Mouse (Mus musculus) stomach, embryonic 15.5 days (tissue): ENCODE measurements at regions not wholly inside any gene's neighbourhood (a gene's known extent, or its start where the extent isn't known, plus 50 kb on each side); places are given as distances from the start of the nearest gene placed in this dataset.
"Not testable (repeated sequence)": the region's sequence is repeated elsewhere in the genome, so short reads cannot be mapped to it uniquely, and the experiment has no call there.

ENCODE experiments used
- ATAC-seq: fragments of 200-750 bp; cut with Nextera tagmentation; 2 replicates; pipeline ENCODE4 v1.8.0; 2017; ENCODE audit warnings: low read depth, moderate number of reproducible peaks, moderate TSS enrichment; ENCODE audit not compliant: insufficient read depth, low FRiP score
- H3K27ac ChIP-seq: fragments of 300-500 bp; sonication (generic); 2 replicates; pipeline ENCODE4 v1.5.1; 2015; ENCODE audit warnings: mild to moderate bottlenecking, inconsistent platforms
- H3K27me3 ChIP-seq: fragments of 300-500 bp; sonication (generic); replicated peaks from 2 replicates; pipeline ENCODE4 v1.6.1; 2015; ENCODE audit warnings: inconsistent platforms
- H3K36me3 ChIP-seq: fragments of 300-500 bp; sonication (generic); 2 replicates; pipeline ENCODE4 v1.6.1; 2015; ENCODE audit warnings: inconsistent platforms
- H3K4me1 ChIP-seq: fragments of 300-500 bp; sonication (generic); 2 replicates; pipeline ENCODE4 v1.6.1; 2015; ENCODE audit warnings: inconsistent platforms
- H3K4me2 ChIP-seq: fragments of 300-500 bp; sonication (generic); 2 replicates; pipeline ENCODE4 v1.6.1; 2015; ENCODE audit warnings: mild to moderate bottlenecking, inconsistent platforms
- H3K4me3 ChIP-seq: fragments of 300-500 bp; sonication (generic); replicated peaks from 2 replicates; pipeline ENCODE4 v1.5.1; 2015; ENCODE audit warnings: inconsistent platforms
- H3K9ac ChIP-seq: fragments of 300-500 bp; sonication (generic); 2 replicates; pipeline ENCODE4 v1.6.1; 2015; ENCODE audit warnings: inconsistent platforms
- H3K9me3 ChIP-seq: fragments of 300-500 bp; sonication (generic); 2 replicates; pipeline ENCODE4 v1.6.1; 2016; ENCODE audit warnings: inconsistent platforms
- WGBS: fragments of 180-500 bp; shearing (Covaris S2); methylation state at CpG from one replicate; pipeline ENCODE4 v1.1.7; 2015; 5-methylcytosine and 5-hydroxymethylcytosine counted together

GRCm38 (mm10) chr6:37751701-37752100 is 118.9 kb upstream of the Trim24 start:
- Histone ChIP-seq H3K4me1 (no peaks in the 10 kb centered on the region), H3K4me3 (no peak overlapping the region), H3K9ac (no peak overlapping the region), H3K36me3 (no peaks in the 10 kb centered on the region), H3K4me2 (no peak overlapping the region), H3K9me3 (no peaks in the 10 kb centered on the region), H3K27ac (no peak overlapping the region), H3K27me3 (no peaks in the 10 kb centered on the region)
- no peak for ATAC-seq

- not testable (repeated sequence) for H3K4me2 ChIP-seq, H3K27me3 ChIP-seq, H3K9ac ChIP-seq, H3K27ac ChIP-seq, H3K9me3 ChIP-seq, H3K4me3 ChIP-seq, H3K36me3 ChIP-seq, H3K4me1 ChIP-seq, ATAC-seq
- WGBS: 88% methylated on average over 4 of the region's 5 CpGs
These were observed 109.6 kb upstream of the Trim24 start for GRCm38 (mm10) chr6:37761003-37761402.

- H3K36me3 ChIP-seq: no peaks in the 10 kb centered on the region
- H3K9me3 ChIP-seq: no peaks in the 10 kb centered on the region
- H3K4me3 ChIP-seq: no peak overlapping the region
- H3K4me1 ChIP-seq: no peaks in the 10 kb centered on the region
- H3K27ac ChIP-seq: no peak overlapping the region
- no peaks in the 10 kb centered on the region for H3K27me3 ChIP-seq
- H3K4me2 ChIP-seq: no peak overlapping the region
- 44% methylated on average over 2 of the region's 2 CpGs for WGBS
- no peak overlapping the region for H3K9ac ChIP-seq
- ATAC-seq: no peak
These were observed 107.6 kb upstream of the Trim24 start for GRCm38 (mm10) chr6:37763036-37763435.

- Histone ChIP-seq H3K9me3 (no peaks in the 10 kb centered on the region), H3K4me3 (no peak overlapping the region), H3K36me3 (no peaks in the 10 kb centered on the region), H3K27ac (no peak overlapping the region), H3K4me1 (no peaks in the 10 kb centered on the region), H3K4me2 (no peak overlapping the region), H3K27me3 (no peaks in the 10 kb centered on the region), H3K9ac (no peak overlapping the region)
- no peak for ATAC-seq
These were observed 102.9 kb upstream of the Trim24 start for GRCm38 (mm10) chr6:37767690-37768089.

GRCm38 (mm10) chr6:37773294-37773693 is 97.3 kb upstream of the Trim24 start:
- no peaks in the 10 kb centered on the region for H3K36me3 ChIP-seq
- no peak for ATAC-seq
- H3K4me1 ChIP-seq: no peaks in the 10 kb centered on the region

GRCm38 (mm10) chr6:37775151-37775550 is 95.5 kb upstream of the Trim24 start:
- no peak overlapping the region for H3K27ac ChIP-seq
- no peak overlapping the region for H3K4me3 ChIP-seq
- ATAC-seq: no peak
- no peak overlapping the region for H3K4me2 ChIP-seq
- H3K9ac ChIP-seq: no peak overlapping the region
- H3K9me3 ChIP-seq: no peaks in the 10 kb centered on the region
- H3K36me3 ChIP-seq: no peaks in the 10 kb centered on the region
- H3K4me1 ChIP-seq: no peaks in the 10 kb centered on the region
- no peaks in the 10 kb centered on the region for H3K27me3 ChIP-seq

More at GRCm38 (mm10) chr6:37773294-37773693, 97.3 kb upstream of the Trim24 start:
- H3K9ac ChIP-seq: no peak overlapping the region
- H3K4me2 ChIP-seq: no peak overlapping the region
- no peaks in the 10 kb centered on the region for H3K9me3 ChIP-seq
- H3K27ac ChIP-seq: no peak overlapping the region
- H3K27me3 ChIP-seq: no peaks in the 10 kb centered on the region
- H3K4me3 ChIP-seq: no peak overlapping the region

GRCm38 (mm10) chr6:37779893-37780292 is 90.7 kb upstream of the Trim24 start:
- H3K9ac ChIP-seq: no peak overlapping the region
- no peak for ATAC-seq
- H3K36me3 ChIP-seq: no peaks in the 10 kb centered on the region
- no peak overlapping the region for H3K4me3 ChIP-seq
- no peaks in the 10 kb centered on the region for H3K4me1 ChIP-seq
- no peak overlapping the region for H3K27ac ChIP-seq
- H3K27me3 ChIP-seq: no peaks in the 10 kb centered on the region
- H3K9me3 ChIP-seq: no peaks in the 10 kb centered on the region
- no peak overlapping the region for H3K4me2 ChIP-seq

- Histone ChIP-seq H3K9me3 (no peaks in the 10 kb centered on the region), H3K36me3 (no peaks in the 10 kb centered on the region), H3K4me1 (no peaks in the 10 kb centered on the region), H3K4me2 (no peak overlapping the region), H3K27ac (no peak overlapping the region), H3K4me3 (no peak overlapping the region), H3K9ac (no peak overlapping the region), H3K27me3 (no peaks in the 10 kb centered on the region)
- no peak for ATAC-seq
These were observed 88.7 kb upstream of the Trim24 start for GRCm38 (mm10) chr6:37781894-37782293.

- H3K9ac ChIP-seq, H3K36me3 ChIP-seq, H3K9me3 ChIP-seq, ATAC-seq, H3K27ac ChIP-seq, H3K4me2 ChIP-seq, H3K4me3 ChIP-seq, H3K27me3 ChIP-seq, H3K4me1 ChIP-seq: not testable (repeated sequence)
- WGBS: 88% methylated on average over 3 of the region's 3 CpGs
These were observed 85.3 kb upstream of the Trim24 start for GRCm38 (mm10) chr6:37785280-37785679.

GRCm38 (mm10) chr6:37785741-37786140 is 84.9 kb upstream of the Trim24 start:
- Histone ChIP-seq H3K27ac (no peak overlapping the region), H3K9ac (no peak overlapping the region), H3K4me3 (no peak overlapping the region), H3K27me3 (no peaks in the 10 kb centered on the region), H3K36me3 (no peaks in the 10 kb centered on the region), H3K4me1 (no peaks in the 10 kb centered on the region), H3K9me3 (no peaks in the 10 kb centered on the region), H3K4me2 (no peak overlapping the region)
- no peak for ATAC-seq
- WGBS: 85% methylated on average over 7 of the region's 7 CpGs

- H3K4me3 ChIP-seq, H3K4me1 ChIP-seq, H3K27ac ChIP-seq, ATAC-seq, H3K36me3 ChIP-seq, H3K27me3 ChIP-seq, H3K4me2 ChIP-seq, H3K9ac ChIP-seq, H3K9me3 ChIP-seq: not testable (repeated sequence)
- 84% methylated on average over 4 of the region's 8 CpGs for WGBS
These were observed 82.8 kb upstream of the Trim24 start for GRCm38 (mm10) chr6:37787858-37788257.

GRCm38 (mm10) chr6:37790878-37791277 is 79.7 kb upstream of the Trim24 start:
- Histone ChIP-seq H3K27me3 (no peaks in the 10 kb centered on the region), H3K4me1 (no peaks in the 10 kb centered on the region), H3K36me3 (no peaks in the 10 kb centered on the region), H3K9ac (no peak overlapping the region), H3K27ac (no peak overlapping the region), H3K4me3 (no peak overlapping the region), H3K4me2 (no peak overlapping the region), H3K9me3 (no peaks in the 10 kb centered on the region)
- WGBS: 78% methylated on average over 1 of the region's 1 CpGs
- no peak for ATAC-seq

GRCm38 (mm10) chr6:37794211-37794610 is 76.4 kb upstream of the Trim24 start:
- H3K36me3 ChIP-seq: no peaks in the 10 kb centered on the region
- no peak for ATAC-seq
- H3K4me3 ChIP-seq: no peak overlapping the region
- H3K4me1 ChIP-seq: no peaks in the 10 kb centered on the region
- 61% methylated on average over 4 of the region's 4 CpGs for WGBS
- H3K9me3 ChIP-seq: no peaks in the 10 kb centered on the region
- no peak overlapping the region for H3K4me2 ChIP-seq
- H3K9ac ChIP-seq: no peak overlapping the region
- no peak overlapping the region for H3K27ac ChIP-seq
- H3K27me3 ChIP-seq: no peaks in the 10 kb centered on the region
